Mouse (Mus musculus) retina, postnatal 7 days (tissue): Measurements from ENCODE around the gene Barx1.
A peak's percentile ranks its signal among the peaks of the same experiment; 100 is the strongest.

Source experiments
- DNase-seq: peaks from one replicate; pipeline ENCODE4 v3.0.0-alpha.2; 2012; ENCODE audit warnings: low read depth, low spot score

Gene Barx1

DNA sequence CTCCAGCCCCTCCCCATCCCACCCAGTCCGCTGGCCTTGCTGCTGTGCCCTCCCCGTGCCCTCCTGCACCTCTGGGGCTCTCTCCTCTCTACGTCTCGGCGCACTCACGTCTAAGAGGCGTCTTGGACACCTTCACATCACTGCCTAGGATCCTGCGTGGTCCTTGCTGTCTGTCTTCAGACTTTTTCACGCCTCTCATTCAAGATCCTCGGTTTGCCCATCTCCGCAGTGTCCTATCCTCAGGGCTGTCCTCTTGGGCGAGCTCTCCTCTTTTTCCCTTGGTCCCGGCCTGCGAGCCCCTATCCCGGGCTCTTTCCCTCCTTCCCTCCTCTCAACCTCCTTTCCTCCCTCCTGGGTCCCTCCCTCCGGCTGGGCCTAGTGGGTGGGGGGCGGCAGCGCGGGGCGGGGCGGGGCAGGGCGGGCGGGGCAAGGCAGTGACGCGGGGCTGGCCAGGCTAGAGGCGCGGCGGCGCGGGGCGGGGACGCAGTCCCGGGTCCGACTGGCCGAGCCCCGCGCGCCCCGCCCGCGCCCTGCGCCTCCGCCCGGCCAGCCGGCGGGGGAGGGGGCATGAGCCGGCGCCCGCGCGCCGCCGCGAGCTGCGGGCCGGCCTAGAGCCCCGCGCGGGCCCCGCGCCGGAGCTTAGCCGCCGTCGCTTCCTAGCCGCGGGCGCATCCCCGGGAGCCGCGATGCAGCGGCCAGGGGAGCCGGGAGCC is at the start of gene Barx1:
Barx1 (plus strand) TSS at position 568 of the 713 bp plus-strand sequence.
- DNase-seq = no peak

- no peak for DNase-seq
Measured at GRCm38 (mm10) chr13:48614525-48614924, 48.3 kb upstream of the Barx1 start.

DNA sequence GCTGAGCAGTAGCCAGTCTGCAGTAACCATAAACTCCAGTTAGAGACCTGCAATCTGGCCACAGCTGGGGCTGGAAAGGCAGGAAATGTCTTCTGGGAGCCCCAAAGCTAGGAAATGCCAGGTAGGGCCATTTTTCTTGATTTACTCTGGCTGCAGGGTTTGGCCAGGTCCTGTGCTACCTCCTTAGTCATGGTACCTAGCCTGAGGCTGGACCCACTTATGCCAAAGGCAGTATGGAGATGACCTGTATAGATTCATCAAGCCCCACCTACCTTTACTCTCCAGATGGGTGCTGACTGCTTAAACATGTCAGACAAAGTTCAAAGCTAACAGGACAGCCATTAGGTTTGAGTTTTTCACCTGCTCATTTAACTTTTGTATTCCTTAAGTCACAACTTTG is 45.0 kb upstream of the Barx1 start:
- no peak for DNase-seq

DNA sequence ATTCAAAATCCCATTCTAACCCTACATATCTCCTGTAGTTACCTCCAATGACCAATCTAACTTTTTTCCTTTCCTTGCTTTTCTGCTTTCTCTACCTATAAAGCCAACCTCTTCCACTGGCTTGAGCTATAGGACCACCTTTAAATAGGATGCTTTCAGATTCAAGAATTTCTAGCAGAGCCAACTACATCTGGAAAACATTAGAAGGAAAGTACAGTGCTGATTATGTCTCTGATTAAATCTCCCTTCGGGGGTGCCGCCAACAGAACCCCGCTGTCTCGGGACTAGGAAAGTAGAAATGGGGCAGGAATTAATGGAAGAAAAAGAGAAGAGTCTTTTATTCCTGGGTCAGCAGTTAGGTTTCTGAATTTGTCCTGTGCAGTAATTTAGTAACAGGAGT is 43.9 kb upstream of the Barx1 start:
- no peak for DNase-seq

DNA sequence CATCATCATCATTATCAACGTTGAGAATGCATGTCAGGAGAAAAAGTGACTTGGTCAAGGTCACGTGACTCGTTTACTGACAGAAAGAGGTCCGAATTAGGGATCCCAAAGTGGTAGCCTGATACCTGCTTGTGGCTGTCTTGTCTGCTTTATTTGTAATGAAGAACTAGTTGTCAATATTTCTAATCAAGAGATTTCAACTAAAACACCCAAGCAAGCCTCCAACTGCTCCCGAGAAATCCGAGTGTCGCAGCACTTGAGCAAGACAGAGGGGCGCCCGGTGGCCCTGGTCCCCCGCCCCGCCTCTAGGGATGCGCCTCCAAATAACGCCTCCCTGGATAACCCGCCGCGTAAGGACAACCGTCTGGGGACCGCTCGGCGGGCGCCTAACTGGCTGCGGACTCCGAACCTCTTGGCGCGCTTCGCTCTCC is 37.8 kb upstream of the Barx1 start:
- DNase-seq = no peak

GRCm38 (mm10) chr13:48625433-48626184 is 37.2 kb upstream of the Barx1 start, which contains the start of gene Ptpdc1:
Ptpdc1 (minus strand) TSS chr13:48625664.
- peak; percentile 88 for DNase-seq

- no peak for DNase-seq
Measured at GRCm38 (mm10) chr13:48631691-48632090, 31.1 kb upstream of the Barx1 start.

DNA sequence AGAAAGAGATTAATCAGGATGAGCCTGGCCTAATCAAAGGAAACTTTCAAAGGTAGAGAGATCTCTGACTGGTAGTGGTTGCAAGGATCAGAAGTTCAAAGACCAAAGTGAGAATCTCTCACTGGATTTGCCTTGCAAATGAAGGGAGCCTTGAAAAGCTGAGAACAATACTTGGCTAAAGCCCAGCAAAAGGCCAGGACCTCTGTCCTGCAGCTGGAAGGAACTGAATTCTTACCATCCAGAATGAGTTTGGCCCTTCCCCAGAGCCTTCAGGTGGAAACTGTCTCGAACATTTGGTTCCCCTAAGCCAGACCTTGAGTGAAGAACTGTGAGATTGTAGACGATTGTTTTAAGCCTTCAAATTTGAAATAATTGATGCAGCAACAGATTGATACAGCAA is 25.1 kb upstream of the Barx1 start:
- no peak for DNase-seq

DNA sequence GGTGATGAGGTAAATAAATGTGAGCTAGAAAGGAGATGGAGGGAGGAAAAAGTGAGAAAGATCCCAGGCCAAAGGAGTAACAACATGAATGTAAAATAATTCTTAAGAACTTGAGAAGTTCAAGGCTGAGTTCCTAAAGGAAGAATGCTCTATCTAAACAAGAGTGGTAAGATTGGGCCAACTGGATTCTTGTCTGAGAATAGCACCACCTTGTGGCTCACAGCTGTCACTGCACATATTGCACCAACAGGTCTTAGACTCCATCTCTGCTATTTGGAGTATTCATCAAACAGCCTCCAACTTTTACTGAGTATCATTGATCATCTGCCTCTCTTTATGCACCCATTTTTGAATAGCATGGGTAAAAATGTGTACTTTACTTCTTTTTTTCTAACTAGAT is 23.2 kb upstream of the Barx1 start:
- no peak for DNase-seq

- no peak for DNase-seq
Measured at GRCm38 (mm10) chr13:48643072-48643471, 19.7 kb upstream of the Barx1 start.

GRCm38 (mm10) chr13:48643991-48644390 is 18.8 kb upstream of the Barx1 start:
- no peak for DNase-seq

DNA sequence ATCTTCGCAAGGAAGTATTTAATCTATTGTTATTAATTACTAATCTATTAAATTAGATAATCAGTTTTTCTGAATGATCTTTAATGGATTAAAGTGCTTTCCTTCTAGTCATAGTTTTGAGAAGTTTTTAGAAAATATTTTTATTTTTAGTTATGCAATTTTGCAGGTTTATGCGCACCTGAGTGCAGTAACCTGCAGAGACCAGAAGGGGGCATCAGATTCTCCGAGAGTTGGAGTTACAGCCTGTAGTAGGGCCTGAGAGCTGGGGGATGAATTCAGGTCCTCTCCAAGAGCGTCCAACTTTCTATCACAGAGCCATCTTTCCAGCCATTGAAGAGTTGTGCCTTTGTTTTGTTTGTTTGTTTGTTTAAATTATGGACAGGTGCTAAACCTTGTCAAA is 16.1 kb upstream of the Barx1 start:
- no peak for DNase-seq

DNA sequence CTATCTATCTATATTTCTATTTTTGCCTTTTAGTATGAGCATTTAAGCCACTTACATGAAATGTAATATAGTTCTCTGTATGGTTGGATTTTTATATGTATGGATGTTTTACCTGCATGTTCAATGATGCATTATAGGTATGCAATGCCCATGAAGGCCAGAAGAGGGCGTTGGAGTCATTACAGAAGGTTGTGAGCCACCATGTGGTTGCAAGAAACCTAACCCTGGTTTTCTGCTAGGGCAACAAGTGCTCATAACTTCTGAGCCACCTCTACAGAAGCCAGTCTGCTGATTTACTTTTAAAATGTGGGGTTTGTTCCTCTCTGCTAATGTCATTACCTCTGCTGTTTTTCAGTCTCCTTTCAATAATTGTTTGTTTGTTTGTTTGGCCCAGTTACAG is 12.2 kb upstream of the Barx1 start:
- no peak for DNase-seq

GRCm38 (mm10) chr13:48651132-48652065 is 11.4 kb upstream of the Barx1 start:
- DNase-seq = no peak

- DNase-seq = peak; percentile 61
Measured at GRCm38 (mm10) chr13:48653788-48654770, 8.7 kb upstream of the Barx1 start.

GRCm38 (mm10) chr13:48655637-48656036 is 7.2 kb upstream of the Barx1 start:
- peak; percentile 73 for DNase-seq

DNA sequence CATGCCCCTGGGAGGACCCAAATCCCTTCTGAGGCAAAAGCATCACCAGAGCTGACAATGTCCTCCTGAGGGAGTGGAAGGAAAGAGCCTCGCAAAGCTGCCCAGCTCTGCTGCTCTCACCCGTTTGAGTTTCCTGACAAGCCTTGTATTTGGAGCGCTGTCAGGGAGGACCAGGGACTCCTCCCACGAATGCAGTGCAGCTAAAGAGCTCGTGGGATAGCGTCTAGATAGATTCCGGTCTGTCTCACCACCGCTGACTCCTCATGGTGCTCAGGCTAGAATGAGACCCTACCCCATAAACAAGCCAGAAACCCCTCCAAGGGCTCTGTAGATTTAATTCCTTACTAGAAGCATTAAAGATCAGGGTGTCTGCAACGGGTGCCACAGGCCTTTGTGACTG is 5.0 kb upstream of the Barx1 start:
- DNase-seq = no peak

- DNase-seq = no peak
Measured at GRCm38 (mm10) chr13:48658588-48659253, 4.1 kb upstream of the Barx1 start.

- DNase-seq = no peak
Measured at GRCm38 (mm10) chr13:48659254-48660220, 3.3 kb upstream of the Barx1 start.
